Mouse (Mus musculus) layer of hippocampus, adult 6 months (tissue): Measurements from ENCODE around the gene Znhit1. TPM values are rescaled to one million over a fixed set of nuclear protein-coding genes. Genes with fewer than 3 reads are reported as not detected.

Source experiments
- long read RNA-seq, 2 experiments: library from polyadenylated mRNA; unstranded; transcript quantifications; one replicate each; pipeline ENCODE4 v2.0.0; 2019 to 2020
- microRNA-seq: library from miRNA; unstranded; fragments of <30 nt; microRNA quantifications from one replicate; pipeline ENCODE4 v1.2.0, GENCODE M21; 2020
- polyA plus RNA-seq: library from polyadenylated mRNA; unstranded; fragments of <200 nt; fragmentation: Nextera tagmentation; gene quantifications from 2 replicates; pipeline ENCODE4 v1.2.3, GENCODE M21; 2021

Znhit1 gene
- 203 and 207 TPM in 2 replicates for polyA plus RNA-seq
- long read RNA-seq, experiment 1, transcript Znhit1-202 (5 exons, 740 nt), result minor isoform, 20 of 126 reads
- long read RNA-seq, experiment 1, transcript Znhit1-206 (5 exons, 1,208 nt), result major isoform, 88 of 126 reads
- long read RNA-seq, experiment 1, partial matches to known transcripts, result 13 of 126 reads
- long read RNA-seq, experiment 1, other reads (novel, unspliced or antisense), result 5 of 126 reads
- long read RNA-seq, experiment 2, transcript Znhit1-206 (5 exons, 1,208 nt), result major isoform, 26 of 33 reads
- long read RNA-seq, experiment 2, partial matches to known transcripts, result 1 of 33 reads
- long read RNA-seq, experiment 2, other reads (novel, unspliced or antisense), result 3 of 33 reads

DNA sequence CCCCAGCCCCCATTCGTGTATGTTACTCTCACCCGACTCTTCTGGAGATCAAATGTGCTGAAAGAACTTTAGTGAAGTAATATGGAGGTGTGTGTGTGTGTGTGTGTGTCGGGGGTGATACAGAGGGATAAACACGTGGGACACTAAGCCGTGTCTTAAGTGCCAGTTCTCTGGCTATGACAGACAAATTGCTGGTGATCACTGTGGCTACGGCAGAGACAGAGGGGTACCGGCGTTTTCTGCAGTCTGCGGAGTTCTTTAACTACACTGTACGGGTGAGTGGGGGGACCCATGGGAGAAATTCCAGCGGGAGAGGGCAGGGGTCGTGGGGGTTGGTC is at the start of gene Znhit1:
Gene Znhit1 (minus strand): TSS at position 88 of the 338 bp plus-strand sequence.

DNA sequence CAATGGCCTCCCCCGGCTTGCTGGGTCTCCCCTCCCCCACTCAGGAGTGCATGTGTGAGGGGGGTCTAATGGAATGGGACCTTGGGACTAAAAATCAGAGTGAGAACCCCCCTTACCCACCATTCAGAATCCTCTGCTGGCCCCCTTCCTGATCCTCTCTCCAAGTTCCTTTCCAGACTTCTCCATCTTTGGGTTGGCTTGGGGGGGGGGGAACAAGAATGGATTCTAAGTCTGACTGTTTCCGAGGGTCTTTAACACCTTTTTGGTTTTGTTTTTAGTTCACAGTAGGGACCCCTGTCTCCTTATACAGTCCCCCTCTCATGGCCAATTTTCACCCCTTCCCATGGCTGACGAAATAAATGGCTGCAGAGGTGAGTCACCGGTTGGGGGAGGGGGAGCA is 38.3 kb upstream of the Znhit1 start, which contains the start of gene Vgf:
Gene Vgf (plus strand): TSS at position 301 of the 400 bp plus-strand sequence.

DNA sequence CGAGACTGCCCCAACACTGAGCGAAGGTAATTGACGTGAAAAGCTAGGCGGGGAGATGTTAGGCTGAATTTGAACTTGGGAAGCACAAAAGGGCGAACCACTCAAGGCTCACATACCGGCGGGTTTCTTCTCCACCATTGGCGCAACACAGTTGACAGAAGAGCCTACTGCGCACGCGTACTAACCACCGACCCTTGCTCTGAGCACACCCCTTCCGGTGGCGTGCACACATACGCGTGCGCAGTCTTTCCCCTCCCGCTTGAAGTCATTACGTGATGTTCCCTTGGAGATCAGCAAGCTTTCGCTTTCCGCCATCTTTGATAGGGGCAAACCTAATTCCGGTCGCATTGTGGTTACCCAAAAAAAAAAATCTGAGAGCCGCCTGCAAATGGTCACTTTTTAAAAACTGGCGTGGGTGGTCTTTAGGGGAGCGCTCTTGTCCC is 1.1 kb downstream of the Znhit1 start, which contains the start of gene Plod3:
Gene Plod3 (plus strand): TSS at position 325 of the 443 bp plus-strand sequence.

DNA sequence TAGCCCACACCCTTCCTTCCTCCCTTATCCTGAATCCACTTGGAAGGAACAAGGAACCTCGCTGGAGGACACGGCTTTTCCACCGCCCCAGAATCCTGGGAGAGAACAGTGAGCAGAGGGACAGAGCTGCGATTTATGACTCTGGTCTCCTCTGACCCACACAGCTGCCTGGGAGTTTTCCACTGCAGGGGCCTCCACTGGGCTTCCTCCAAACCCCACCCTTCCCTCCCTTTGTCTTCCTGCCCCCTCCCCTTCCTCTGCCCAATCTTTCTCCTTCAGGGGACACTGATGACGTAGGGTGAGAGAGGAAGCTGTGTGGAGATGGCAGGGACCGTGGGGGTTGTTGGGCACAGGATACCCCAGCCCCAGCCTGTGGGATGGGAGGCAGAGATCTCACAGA is 21.5 kb downstream of the Znhit1 start, which contains the start of gene Cldn15:
Gene Cldn15 (plus strand): TSS at position 286 of the 400 bp plus-strand sequence.

DNA sequence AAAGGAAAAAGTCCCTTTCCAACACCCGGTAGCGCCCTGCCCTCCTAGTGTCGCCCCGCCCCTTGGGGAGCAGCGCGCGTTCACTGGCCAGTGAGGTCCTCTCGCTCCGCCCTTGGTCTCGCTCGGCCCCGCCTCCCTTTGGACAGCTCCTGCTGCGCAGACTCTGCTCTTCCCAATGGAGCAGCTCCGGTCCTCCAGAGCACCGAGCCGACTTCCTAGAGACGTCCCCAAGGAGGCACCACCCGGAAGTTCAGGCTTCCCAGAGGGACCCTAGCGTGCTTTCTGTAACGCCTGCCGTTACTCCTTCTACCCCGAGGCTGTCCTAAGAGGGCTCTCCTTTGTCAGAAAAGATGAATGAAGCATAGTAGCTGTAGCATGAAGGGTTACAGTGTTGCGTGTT is 34.8 kb downstream of the Znhit1 start, which contains the start of gene Fis1:
Gene Fis1 (plus strand): TSS at position 261 of the 400 bp plus-strand sequence.

Small RNA genes lying within 50 kb of the gene (microRNA-seq; reads per million reads assigned to microRNA genes)
- gene Mir702, result 410 reads per million, percentile 73 among the genes with 10 or more reads in this experiment

Other genes starting within 250 kb of the Znhit1 start
- gene Col26a1, start 104.8 kb downstream of the Znhit1 start, polyA plus RNA-seq, result 0.24 and 0.30 TPM in 2 replicates
- 87.2 and 103 TPM in 2 replicates for gene Ift22, start 79.9 kb downstream of the Znhit1 start, polyA plus RNA-seq
- gene Fis1, start 34.7 kb downstream of the Znhit1 start, polyA plus RNA-seq, result 555 and 578 TPM in 2 replicates
- not detected in 2 replicates for gene Cldn15, start 21.4 kb downstream of the Znhit1 start, polyA plus RNA-seq
- gene Plod3, start 1.0 kb downstream of the Znhit1 start, polyA plus RNA-seq, result 19.9 and 21.9 TPM in 2 replicates
- gene Vgf, start 38.4 kb upstream of the Znhit1 start, polyA plus RNA-seq, result 13.6 and 22.1 TPM in 2 replicates
- 543 and 570 TPM in 2 replicates for gene Ap1s1, start 58.1 kb upstream of the Znhit1 start, polyA plus RNA-seq
- gene Serpine1, start 84.2 kb upstream of the Znhit1 start, polyA plus RNA-seq, result not detected in 2 replicates
- 1.9 and 2.0 TPM in 2 replicates for gene Trim56, start 128.2 kb upstream of the Znhit1 start, polyA plus RNA-seq
- gene Muc3, start 161.3 kb upstream of the Znhit1 start, polyA plus RNA-seq, result not detected in 2 replicates
- 0.21 and 0.26 TPM in 2 replicates for gene Muc3a, start 224.4 kb upstream of the Znhit1 start, polyA plus RNA-seq